Mouse (Mus musculus): ENCODE data around the gene Txn2. TPM values are rescaled to one million over a fixed set of nuclear protein-coding genes. Genes with fewer than 3 reads are reported as not detected.
"Not testable (repeated sequence)": the region's sequence is repeated elsewhere in the genome, so short reads cannot be mapped to it uniquely, and the experiment has no call there.

Txn2 gene
- total RNA-seq, 2 experiments from 2014 or later, result 134 to 140 TPM

DNA sequence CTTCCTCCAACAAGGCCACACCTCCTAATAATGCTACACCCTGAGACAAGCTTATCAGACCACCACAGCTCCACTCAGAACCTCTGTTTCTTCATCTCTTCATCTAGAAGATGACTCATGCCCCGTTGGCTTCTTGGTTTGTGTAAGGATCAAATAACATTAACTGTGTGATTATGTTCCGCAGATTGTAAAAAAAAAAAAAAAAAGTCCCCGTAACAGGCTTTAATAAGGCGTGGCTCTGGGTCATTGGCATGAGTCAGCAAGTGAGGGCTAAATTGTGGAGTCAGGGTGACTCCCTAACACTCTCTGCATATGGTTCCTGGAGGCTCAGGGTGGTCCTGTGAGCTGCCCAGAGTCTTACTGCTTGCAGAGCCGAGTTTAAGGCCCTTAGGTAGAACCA, 47.1 kb downstream of the Txn2 start:
- DNase-seq (ENCODE audit: low spot score in 2 of 2), result no peak

DNA sequence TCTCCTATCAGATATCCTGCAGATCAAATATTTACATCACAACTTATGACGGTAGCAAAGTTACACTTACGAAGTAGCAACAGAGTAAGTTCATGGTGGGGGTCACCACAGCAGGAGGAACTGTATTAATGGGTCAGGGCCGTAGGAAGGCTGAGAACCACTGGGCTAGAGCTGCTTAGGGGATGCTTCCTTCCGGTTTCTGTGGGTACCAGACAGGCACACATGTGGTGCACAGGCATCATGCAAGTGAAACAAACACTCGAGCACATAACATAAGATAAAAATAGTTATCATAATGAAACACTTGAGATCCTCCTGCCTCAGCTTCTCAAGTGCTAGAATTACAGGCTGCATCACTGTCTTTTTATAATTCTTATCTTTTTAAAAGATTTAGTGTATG, 48.1 kb downstream of the Txn2 start:
- DNase-seq (ENCODE audit: low spot score in 2 of 2), result no peak

DNA sequence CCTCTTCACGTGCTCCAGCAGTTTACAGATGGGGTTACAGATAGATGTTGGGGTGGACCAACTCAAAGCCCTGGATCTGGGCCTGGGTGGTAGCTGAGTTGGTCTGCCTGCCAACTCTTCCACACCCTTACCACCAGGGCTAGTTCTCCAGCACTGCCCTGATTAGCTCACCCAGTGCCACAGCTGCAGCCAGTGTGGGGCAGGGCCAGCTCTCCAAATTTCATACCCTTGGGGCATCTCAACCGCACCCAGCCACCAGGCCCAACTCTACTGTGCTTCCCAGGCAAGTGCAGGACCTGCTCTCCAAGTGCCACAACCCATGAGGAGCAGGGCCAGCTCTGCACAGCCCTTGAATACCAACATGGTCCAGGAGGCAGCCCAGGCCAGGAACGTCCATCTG, 49.0 kb downstream of the Txn2 start:
- DNase-seq (ENCODE audit: low spot score in 2 of 2), result no peak

DNA sequence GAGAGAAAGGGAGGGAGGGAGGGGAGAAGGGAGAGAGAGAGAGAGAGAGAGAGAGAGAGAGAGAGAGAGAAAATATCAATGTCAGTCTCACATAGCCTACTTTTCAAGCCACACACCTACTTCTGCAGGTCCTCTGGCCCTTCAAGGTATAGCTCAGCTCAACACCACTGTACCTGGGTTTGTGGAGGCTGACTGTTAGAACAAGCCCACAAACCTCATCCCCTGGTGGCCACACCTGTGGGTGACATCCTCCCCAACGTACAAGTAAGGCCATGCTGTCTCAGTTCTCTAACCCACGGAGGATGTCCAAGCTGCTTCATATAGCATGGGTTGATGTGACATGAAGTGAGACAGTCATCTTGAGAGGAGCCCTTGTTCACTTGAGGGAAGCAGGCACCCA, 51.6 kb downstream of the Txn2 start:
- DNase-seq (ENCODE audit: low spot score in 2 of 2), result no peak

- no peak for DNase-seq (ENCODE audit: low spot score in 2 of 2)
These were observed 52.1 kb downstream of the Txn2 start for GRCm38 (mm10) chr15:77876716-77877115.

- no peak for DNase-seq (ENCODE audit: low spot score in 2 of 2)
These were observed 52.9 kb downstream of the Txn2 start for GRCm38 (mm10) chr15:77875953-77876352.

GRCm38 (mm10) chr15:77874807-77875206, 54.0 kb downstream of the Txn2 start:
- DNase-seq (ENCODE audit: low spot score in 2 of 2), result no peak

- DNase-seq (ENCODE audit: low spot score in 2 of 2), result no peak
These were observed 54.5 kb downstream of the Txn2 start for GRCm38 (mm10) chr15:77874310-77874709.

DNA sequence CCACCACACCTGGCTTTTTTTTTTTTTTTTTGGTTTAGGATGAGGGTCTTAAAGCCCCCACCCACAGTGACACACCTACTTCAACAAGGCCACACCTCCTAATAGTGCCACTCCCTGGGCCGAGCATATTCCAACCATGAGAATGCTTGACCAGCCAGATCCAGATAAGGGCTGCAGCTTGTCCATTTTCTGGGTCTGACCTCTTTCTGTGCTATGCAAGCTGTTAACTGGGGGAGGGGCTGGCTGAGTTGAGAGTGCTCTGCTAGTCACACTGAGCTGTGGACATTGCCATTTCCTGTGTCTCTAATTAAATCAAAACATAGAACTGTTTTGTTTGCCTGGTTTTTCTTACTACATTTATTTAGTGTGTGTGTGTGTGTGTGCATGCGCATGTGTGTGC, 55.2 kb downstream of the Txn2 start:
- DNase-seq (ENCODE audit: low spot score in 2 of 2), result no peak

DNA sequence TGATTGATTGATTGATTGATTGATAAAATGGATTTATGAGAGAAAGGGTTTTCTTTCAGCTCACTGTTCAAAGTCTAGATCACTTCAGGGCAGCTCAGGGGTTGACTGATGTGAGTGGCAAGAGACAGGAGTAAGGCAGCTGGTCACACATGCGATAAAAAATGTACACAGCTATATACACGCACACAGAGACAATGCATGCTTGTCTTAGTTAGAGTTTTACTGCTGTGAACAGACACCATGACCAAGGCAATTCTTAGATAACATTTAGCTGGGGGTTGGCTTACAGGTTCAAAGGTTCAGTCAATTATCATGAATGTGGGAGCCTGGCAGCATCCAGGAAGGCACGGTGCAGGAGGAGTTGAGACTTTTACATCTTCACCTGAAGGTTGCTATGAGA, 55.8 kb downstream of the Txn2 start:
- no peak for DNase-seq (ENCODE audit: low spot score in 2 of 2)

- no peak for DNase-seq (ENCODE audit: low spot score in 2 of 2)
These were observed 60.5 kb downstream of the Txn2 start for GRCm38 (mm10) chr15:77868340-77868739.

DNA sequence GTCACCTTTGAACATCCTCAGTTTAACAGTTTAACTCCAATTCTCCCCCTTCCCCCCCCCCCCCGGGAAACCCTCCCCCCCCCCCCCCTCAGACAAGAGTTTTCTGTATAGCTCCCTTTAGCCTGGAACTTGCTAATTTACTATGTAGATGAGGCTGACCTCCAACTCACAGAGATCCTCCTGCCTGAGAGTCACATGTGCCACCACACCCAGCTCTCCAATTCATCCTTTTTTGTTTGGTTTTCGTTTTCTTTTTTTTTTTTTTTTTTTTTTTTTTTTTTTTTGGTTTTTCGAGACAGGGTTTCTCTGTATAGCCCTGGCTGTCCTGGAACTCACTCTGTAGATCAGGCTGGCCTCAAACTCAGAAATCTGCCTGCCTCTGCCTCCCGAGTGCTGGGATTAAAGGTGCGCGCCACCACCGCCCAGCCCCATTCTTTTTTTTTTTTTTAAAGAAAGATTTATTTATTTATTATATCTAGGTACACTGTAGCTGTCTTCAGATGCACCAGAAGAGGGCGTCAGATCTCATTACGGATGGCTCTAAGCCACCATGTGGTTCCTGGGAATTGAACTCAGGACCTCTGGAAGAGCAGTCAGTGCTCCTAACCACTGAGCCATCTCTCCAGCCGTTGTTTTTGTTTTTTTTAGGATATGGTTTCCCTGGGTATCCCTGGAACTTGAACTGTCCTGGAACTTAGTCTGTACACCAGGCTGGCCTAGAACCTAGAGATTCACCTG, 61.4 kb downstream of the Txn2 start:
- not testable (repeated sequence) for DNase-seq (ENCODE audit: low spot score in 2 of 2)

GRCm38 (mm10) chr15:77866583-77867220, 62.1 kb downstream of the Txn2 start:
- no peak for DNase-seq (ENCODE audit: low spot score in 2 of 2)

Other genes starting within 250 kb of the Txn2 start
- gene Apol7e, start 230.1 kb downstream of the Txn2 start, total RNA-seq (2021), result not detected
- not detected for gene Apol9b, start 200.0 kb downstream of the Txn2 start, total RNA-seq (2021)
- 1 to 10 TPM; 8.0 to 8.9 TPM for gene Apol8, start 172.0 kb downstream of the Txn2 start, total RNA-seq (2021)
- gene Myh9, start 86.8 kb downstream of the Txn2 start, total RNA-seq (2021), result 10 to 100 TPM; 86.7 to 88.3 TPM
- 1 to 10 TPM; 9.6 to 9.8 TPM for gene Foxred2, start 27.7 kb upstream of the Txn2 start, total RNA-seq (2021)
- 100 to 1,000 TPM in 1 of 2 experiments, 10 to 100 TPM in 1; 94.5 to 103 TPM for gene Eif3d, start 41.8 kb upstream of the Txn2 start, total RNA-seq (2021)
- 10 to 100 TPM; 34.4 to 34.9 TPM for gene Cacng2, start 191.0 kb upstream of the Txn2 start, total RNA-seq (2021)
- 10 to 100 TPM; 19.5 to 21.8 TPM for gene Ift27, start 245.1 kb upstream of the Txn2 start, total RNA-seq (2021)

Data from layer of hippocampus, adult 18-20 months (tissue).